Mouse (Mus musculus): ENCODE data around the gene Ninj2. TPM values are rescaled to one million over a fixed set of nuclear protein-coding genes. Genes with fewer than 3 reads are reported as not detected.

Gene Ninj2
- 1.4 TPM in 1 of 3 replicates, not detected in the others for total RNA-seq (2017)

- ATAC-seq (replicated peaks; ENCODE audit: insufficient number of reproducible peaks, low FRiP score, low TSS enrichment, poor library complexity, severe bottlenecking): no peak
Observed at GRCm38 (mm10) chr6:120093100-120093499, at the start of gene Ninj2. Gene Ninj2 (plus strand): TSS chr6:120093350.

DNA sequence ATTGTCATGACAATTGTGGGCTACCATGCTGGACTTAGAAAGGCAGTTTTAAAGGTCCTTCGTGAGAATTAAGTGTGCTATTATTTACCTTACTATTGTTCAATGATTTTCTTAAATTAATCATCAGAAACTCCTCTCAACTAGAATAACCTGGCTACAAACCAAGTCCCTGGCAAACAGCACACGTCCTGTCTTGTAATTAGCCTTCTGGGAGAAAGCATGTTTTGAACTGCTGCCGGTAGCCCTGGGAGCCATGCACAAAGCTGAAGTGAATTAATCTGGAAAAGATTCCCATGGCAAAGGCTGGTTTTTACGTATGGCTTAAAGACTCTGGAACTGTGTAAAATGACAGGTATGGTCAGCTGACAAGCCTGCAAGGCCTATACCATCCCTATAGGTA, 47.7 kb upstream of the Ninj2 start:
- ATAC-seq (replicated peaks; ENCODE audit: insufficient number of reproducible peaks, low FRiP score, low TSS enrichment, poor library complexity, severe bottlenecking): no peak

- ATAC-seq (replicated peaks; ENCODE audit: insufficient number of reproducible peaks, low FRiP score, low TSS enrichment, poor library complexity, severe bottlenecking): no peak
Observed at GRCm38 (mm10) chr6:120047705-120048292, 45.4 kb upstream of the Ninj2 start.

DNA sequence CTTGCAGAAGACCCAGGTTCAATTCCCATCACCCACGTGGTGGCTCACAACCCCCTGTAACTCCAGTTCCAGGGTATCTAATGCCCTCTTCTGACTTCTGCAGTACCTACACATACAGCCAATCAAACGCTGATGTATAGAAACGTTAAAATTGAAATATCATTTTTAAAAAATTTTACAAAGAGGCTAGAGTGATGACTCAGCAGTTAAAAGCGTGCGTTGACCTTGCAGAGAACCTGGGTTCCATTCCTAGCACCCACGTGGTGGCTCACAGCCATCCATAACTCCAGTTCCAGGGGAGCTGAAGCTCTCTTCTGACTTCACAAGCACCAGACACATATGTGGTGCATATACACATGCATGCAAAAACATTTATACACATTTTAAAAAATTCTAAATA, 38.7 kb upstream of the Ninj2 start:
- ATAC-seq (replicated peaks; ENCODE audit: insufficient number of reproducible peaks, low FRiP score, low TSS enrichment, poor library complexity, severe bottlenecking): no peak

- ATAC-seq (replicated peaks; ENCODE audit: insufficient number of reproducible peaks, low FRiP score, low TSS enrichment, poor library complexity, severe bottlenecking): no peak
Observed at GRCm38 (mm10) chr6:120055666-120056540, 37.2 kb upstream of the Ninj2 start.

- no peak for ATAC-seq (replicated peaks; ENCODE audit: insufficient number of reproducible peaks, low FRiP score, low TSS enrichment, poor library complexity, severe bottlenecking)
Observed at GRCm38 (mm10) chr6:120062934-120063333, 30.2 kb upstream of the Ninj2 start.

GRCm38 (mm10) chr6:120064627-120065026, 28.5 kb upstream of the Ninj2 start:
- ATAC-seq (replicated peaks; ENCODE audit: insufficient number of reproducible peaks, low FRiP score, low TSS enrichment, poor library complexity, severe bottlenecking): no peak

GRCm38 (mm10) chr6:120065552-120066177, 27.5 kb upstream of the Ninj2 start:
- ATAC-seq (replicated peaks; ENCODE audit: insufficient number of reproducible peaks, low FRiP score, low TSS enrichment, poor library complexity, severe bottlenecking): no peak

DNA sequence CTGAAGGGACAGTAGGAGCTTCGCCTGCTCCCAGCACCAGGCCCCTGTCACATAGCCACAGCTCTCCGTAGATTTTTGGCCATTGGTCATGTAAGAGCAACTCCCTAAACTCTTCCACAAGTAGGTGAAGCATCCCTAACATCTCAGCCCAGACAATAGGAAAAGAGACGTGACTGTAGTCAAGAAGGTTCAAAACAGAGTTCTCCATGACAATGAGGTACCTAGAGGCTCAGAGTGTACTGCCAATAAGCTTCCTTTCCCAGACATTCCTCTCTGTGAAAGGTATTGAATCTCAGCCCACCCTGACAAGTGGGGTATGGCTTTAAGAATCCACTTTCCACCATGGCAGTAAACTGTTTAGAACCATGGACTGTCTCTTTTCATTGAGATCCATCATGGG, 23.6 kb upstream of the Ninj2 start:
- ATAC-seq (replicated peaks; ENCODE audit: insufficient number of reproducible peaks, low FRiP score, low TSS enrichment, poor library complexity, severe bottlenecking): no peak

GRCm38 (mm10) chr6:120072630-120073029, 20.5 kb upstream of the Ninj2 start:
- no peak for ATAC-seq (replicated peaks; ENCODE audit: insufficient number of reproducible peaks, low FRiP score, low TSS enrichment, poor library complexity, severe bottlenecking)

GRCm38 (mm10) chr6:120076619-120077450, 16.3 kb upstream of the Ninj2 start:
- no peak for ATAC-seq (replicated peaks; ENCODE audit: insufficient number of reproducible peaks, low FRiP score, low TSS enrichment, poor library complexity, severe bottlenecking)

DNA sequence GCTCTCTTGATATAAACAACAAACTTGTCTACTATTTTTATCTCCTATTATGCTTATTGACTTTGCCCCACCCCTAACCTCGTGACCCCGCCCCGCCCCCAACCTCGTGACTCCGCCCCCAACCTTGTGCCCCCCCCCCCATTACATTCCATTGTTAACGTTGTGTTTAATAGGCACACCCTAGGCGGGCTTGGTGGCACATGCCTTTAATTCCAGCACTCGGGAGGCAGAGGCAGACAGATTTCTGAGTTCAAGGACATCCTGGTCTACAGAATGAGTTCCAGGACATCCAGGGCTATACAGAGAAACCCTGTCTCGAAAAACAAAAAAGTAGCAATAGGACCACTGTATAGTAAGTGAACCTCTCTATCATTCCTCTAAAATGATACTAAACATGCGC, 13.6 kb upstream of the Ninj2 start:
- no peak for ATAC-seq (replicated peaks; ENCODE audit: insufficient number of reproducible peaks, low FRiP score, low TSS enrichment, poor library complexity, severe bottlenecking)

GRCm38 (mm10) chr6:120081516-120081915, 11.6 kb upstream of the Ninj2 start:
- no peak for ATAC-seq (replicated peaks; ENCODE audit: insufficient number of reproducible peaks, low FRiP score, low TSS enrichment, poor library complexity, severe bottlenecking)

GRCm38 (mm10) chr6:120082251-120082950, 10.7 kb upstream of the Ninj2 start:
- ATAC-seq (replicated peaks; ENCODE audit: insufficient number of reproducible peaks, low FRiP score, low TSS enrichment, poor library complexity, severe bottlenecking): no peak

GRCm38 (mm10) chr6:120082951-120083411, 10.2 kb upstream of the Ninj2 start:
- peak; percentile 70 for ATAC-seq (replicated peaks; ENCODE audit: insufficient number of reproducible peaks, low FRiP score, low TSS enrichment, poor library complexity, severe bottlenecking)

DNA sequence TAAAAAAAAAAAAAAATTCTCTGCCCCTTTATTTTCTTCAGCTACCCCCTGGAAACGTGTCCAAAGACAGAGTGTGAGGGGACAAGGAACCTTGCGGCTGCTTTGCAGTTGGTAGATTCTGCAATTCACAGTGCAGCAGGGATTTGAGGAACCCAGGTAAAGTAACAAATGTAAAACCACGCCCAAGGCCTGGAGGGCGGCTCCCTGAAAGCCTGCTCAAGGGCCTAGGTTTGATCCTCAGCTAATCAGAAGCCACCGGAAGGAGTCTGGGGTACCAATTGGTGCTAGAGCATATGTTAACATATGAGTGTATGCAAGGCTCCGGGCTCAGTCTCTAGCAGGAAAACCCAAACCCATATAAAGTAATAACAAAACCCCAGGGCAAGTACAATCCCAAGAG, 9.7 kb upstream of the Ninj2 start:
- no peak for ATAC-seq (replicated peaks; ENCODE audit: insufficient number of reproducible peaks, low FRiP score, low TSS enrichment, poor library complexity, severe bottlenecking)

DNA sequence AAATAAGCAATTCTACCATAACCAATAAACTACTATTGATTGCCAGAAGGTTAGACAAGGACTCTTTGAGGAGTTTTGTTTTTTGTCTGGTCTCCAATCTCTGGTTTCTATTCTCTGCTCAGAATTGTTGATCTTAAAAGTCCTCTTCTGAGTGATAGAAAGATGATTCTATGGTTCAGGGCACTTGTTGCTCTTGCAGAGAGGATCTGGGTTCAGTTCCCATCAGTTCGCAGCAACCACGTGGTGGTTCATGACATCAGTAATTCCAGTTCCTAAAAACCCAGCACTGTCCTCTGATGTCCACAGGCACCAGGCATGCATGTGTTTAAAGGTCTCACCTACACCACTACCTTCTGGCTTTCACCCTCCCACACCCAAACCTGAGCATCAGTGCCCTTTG, 8.2 kb upstream of the Ninj2 start:
- ATAC-seq (replicated peaks; ENCODE audit: insufficient number of reproducible peaks, low FRiP score, low TSS enrichment, poor library complexity, severe bottlenecking): no peak

GRCm38 (mm10) chr6:120085832-120086231, 7.3 kb upstream of the Ninj2 start:
- no peak for ATAC-seq (replicated peaks; ENCODE audit: insufficient number of reproducible peaks, low FRiP score, low TSS enrichment, poor library complexity, severe bottlenecking)
